Mouse (Mus musculus): ENCODE results near the gene Pacsin2.

The Pacsin2 gene

DNA sequence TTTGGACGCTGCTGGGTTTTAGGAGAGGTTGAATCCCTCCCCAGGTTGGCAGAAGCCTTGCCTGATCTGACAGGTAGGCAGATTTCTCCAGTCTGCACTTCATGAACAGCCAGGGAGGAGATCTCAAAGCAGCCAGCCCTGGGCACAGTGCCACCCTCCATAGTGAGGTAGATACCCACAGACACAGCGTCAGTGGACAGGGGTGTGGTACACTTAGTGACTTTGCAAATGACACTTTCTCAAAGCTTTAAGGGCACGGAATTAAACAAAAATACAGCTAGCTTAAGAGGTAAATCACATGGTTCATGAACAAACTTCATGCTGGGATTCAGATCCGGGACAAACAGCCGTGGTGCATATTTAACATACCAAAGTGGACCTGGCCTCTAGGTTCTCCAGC is 15.8 kb downstream of the Pacsin2 start:
- DNase-seq = no peak

DNA sequence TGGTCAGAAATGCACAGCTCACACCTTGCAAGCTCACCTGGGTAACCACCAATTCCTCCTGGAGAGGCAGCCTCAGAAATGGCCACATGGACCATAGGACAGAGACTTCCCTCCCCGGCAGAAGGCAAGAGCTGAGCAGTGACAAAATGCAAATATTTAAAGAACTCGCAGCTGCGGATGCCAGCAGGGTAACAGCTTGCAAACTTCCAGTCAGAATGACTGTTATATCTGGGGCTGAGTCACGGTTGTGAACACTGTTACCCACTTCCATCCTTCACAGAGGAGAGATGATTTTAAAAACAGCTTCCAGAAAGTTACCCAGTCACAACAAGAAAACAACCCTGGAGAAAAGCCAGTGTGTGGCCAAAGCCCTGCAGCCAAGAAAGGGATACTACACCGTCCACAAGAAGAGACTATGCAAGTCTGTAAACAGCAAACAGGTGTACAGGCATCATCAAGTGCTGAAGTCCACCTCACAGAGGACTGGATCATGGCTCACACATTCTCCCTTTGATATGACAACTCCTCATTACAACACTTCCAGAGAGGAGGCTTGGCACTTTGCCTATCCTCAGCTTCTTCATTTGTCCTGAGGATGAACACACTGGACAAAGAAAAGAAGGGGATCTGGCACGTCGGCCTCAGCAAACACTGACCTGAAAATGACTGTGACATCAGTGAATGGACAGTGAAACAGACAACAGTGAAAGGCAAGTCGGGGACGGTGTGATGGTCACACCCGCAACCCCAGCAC is 16.4 kb downstream of the Pacsin2 start:
- DNase-seq = no peak

DNA sequence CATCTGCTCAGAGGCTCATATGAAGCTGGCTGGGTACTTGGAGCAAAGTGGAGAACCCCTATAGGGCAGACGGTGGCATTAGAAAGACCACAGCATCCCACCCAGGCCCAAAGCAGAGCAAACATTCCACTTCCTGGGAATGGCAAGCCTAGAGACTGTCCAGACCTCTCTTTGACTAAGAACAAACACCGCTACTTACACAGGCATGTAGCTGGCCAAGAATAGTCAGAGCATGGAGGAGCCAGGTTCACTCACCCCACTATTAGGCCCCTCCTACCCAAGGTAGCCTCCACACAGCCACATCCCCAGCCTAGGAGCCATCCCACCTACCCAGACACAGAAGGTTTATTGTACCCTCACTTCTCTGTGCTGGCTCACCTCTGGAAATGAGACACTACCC is 18.5 kb downstream of the Pacsin2 start:
- no peak for DNase-seq

DNA sequence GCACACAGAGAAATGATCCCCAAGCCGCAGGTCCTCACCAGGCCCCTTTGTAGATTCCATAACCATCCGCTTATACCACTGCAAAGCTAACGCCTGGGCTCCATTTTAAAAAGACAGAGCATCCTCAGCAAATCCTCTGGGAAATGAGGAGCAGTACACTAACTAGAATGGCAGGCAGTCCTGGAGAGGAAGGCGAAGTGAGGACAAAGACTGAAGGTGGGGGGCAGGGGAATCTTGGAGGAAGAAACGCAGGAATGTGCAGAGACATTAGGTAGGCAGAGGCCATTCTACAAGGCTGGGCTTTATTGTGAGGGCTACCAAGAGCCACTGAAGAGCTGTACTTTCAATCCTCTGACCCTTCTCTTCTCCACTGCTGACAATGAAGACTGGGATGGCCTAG is 19.0 kb downstream of the Pacsin2 start:
- no peak for DNase-seq

DNA sequence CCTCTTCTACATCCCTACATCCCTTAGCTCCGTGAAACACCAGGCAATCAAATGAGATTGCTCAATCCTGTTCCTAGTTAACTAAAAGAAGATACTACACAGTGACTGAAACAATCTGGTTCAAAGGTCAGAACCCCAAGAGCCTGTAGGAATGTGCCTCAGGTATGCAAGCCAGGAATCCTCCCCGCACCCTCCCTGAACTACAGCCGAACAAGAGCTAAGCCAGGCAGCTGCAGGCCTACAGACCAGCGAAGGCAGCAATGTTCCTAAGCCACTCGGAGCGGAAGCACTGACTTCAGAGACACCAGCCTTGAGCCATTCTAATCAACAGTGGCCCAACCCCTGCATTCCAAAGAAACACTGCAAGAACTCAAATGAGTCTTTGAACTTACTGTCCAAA is 20.0 kb downstream of the Pacsin2 start:
- DNase-seq = no peak

DNA sequence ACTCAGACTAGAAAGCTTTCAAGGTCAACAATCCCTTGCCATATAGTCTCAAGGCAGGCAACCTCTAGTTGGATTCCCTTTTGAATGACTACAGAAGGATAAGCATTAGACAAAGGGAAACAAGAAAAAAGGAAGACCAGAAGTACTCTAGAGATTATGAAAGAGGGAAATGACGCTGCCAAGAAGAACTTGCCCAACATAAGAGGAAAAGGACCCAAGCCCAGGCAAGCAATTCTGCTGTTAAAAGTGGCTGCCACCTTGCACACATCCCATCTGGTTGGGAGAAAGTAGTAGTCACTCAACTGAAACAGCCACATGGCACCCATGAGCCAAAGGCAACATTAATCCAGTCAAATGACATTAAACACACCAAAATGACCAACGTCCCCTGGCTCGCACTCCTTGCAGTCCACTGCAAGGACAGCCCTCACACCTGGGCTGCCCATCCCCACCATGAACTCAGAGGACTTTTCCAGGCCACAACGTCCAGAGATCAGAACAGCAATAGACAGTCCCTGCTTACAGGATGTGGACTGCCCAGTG is 21.8 kb downstream of the Pacsin2 start:
- DNase-seq = no peak

DNA sequence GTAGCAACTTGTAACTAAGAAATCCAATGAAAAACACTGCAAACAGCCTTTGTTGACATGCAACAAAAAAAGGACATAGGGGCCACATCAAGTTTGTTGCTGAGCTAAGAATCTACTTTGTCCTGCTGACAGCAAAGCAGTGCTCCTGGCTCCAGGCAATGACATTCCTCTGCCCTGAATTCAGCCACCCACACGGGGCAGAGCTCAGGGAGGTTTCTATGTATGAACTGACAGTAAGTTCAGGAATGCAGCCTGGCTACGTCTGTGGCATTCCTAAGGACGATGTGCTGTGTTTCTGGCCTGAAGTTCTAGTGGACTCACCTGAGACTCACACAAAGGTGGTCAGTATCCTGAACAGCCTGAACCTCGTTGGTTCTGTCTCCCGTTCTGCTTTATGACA is 23.7 kb downstream of the Pacsin2 start:
- no peak for DNase-seq

DNA sequence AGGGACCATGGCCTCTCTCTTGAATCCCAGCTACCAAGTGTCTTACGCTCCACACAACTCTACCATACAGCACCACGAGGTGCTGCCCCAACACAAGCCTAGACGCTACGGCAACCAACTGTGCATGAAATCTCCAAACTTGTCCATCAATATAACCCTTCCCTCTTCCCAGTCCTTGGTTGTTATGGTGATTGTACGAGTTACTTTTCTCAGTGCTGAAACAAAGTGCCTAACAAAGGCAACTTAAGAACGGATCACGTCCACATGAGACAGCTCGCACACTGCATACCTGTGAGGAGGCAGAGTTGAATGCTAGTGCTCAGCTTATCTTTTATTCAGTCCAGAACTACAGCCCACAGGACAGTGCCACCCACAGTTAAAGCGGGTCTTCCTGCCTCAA is 27.9 kb downstream of the Pacsin2 start:
- DNase-seq = no peak

DNA sequence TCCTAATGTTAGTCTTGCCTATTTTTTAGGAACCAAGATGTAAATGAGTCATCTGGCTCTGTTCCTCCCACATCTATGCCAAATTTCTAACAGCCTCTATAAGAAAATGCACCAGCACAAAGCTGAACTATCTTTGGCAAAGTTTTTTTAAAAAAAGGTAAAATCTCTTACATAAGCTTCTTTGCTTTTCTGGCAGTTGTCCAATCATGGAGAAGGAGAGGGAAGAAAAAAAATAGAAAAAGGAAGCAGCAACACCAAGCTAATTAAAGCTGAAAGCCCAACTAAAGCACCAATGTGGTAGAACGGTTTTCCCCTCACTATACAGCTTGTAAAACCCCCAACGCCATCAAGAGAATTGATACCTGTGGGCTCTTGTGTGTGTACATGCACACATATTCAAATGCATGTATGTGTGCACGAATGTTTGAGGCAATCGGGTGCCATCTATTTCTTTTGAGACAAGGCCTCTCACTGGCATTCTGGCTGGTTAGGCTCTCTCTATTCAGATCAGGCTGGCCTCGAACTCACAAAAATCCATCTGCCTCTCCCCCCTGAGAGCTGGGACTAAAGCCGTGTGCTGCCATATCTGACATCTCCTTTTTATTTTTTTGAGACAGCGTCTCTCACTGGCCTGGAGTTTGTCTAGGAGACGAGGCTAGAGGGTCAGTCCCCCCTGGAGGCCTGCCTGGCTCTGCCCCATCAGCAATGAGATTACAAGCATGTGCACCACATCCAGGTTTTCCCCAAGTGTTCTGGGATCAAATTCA is 28.9 kb downstream of the Pacsin2 start:
- no peak for DNase-seq

DNA sequence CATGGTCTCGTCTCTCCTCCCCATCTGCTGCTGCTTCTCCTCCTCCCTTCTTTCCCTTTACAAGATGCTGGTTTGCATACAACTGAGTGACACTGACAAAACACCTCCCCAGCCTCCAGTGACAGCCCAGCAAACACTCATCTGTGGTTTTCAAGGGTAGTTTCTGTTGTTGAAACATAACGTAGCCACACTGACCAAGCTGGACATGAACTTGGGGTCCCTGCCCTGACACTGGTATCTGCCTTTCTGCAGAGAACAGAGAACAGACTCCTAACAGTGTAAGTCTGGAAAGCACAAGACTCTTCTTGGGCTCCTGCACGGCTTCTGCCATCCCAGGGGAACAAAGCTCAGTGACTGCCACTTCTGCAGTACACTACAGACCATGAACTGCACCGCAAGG is 29.7 kb downstream of the Pacsin2 start:
- DNase-seq = no peak

DNA sequence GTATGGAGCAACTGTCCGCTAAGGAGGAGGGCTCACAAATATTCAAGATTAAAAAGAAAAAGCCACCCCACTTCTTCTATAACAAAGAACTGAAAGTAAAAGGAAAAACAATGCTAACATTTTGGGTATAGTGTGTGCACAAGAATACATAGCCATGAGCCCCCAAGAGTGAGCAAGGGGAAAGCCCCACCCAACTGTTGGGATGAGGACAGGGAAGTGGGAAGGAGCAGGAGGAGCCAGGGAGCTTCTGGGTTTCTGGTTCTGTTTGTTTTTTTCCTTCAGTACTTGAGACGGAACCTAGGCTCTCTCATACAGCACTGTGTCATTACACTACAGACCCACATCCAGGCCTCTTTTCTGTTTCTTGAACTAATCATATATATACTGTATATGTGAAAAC is 31.1 kb downstream of the Pacsin2 start:
- DNase-seq = no peak

DNA sequence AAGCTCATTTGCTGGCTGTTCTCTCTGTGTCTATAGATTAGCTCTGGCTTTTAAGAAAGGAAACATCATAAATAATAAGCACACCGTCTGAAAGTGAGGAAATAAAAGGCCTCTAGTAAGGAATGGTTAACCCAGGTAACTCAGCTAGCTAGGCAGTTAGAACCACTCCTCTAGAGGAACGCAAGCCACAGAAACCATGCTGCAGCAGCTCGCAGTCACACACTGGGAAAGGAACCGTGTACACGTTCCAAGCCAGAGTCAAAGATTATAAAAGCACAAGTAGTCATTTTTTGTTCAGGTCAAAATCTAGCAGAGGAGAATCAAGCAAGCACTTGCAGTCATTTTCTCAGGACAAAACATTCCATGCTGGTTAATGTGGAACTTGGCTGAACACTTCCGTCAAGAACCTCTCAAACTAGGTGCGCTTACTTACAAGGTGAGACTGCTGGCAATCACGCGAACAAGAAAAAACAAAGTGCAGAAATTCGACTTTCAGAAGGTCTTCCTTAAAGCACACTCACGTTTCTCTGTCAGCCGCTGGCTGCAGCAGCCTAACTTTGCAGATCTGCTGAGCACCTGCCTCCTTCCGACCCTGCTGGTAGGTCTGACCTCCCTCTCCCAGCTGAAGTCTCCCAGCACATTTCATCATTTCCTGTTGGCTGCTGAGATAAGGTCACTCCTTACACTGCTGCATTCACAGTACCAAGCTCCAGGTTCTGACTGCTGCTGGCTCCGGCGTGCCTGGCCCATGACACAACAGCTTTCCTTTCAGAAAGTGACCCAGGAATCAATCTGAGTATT is 32.0 kb downstream of the Pacsin2 start:
- DNase-seq = no peak

DNA sequence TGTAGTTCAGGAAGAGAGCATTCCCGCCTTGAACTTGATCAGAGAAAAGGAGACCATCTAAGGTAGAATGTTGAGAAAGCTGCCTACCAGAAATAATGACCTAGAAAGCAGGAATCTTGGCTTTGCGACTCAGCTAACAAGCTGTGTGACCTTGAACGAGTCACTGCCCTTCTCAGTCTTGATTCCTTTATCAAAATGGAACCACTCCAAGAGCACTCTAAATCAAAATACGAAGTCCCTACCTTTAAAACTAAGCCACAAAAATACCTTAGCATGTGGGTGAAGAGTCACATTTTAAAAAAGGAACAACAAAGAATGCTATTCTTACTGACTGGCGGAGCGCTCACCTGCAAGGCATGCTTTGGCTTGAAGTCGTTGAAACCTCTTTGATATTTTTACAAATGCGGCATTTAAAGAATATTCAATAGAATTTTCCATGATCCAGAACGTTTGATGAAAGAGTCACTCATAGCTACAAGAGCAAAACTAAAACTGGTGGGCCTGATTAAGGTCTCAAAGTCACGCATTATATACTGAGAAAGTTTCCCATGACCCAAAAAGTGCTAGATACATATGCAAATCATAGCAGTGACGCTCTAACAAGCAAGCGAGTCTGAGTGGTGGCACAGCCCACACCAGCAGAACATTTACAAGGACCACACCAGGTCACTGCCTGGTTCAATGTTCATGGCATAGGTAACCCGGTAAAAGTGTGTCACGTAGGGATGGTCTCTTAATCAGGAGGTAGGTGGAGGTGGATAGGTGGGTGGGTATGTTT is 33.2 kb downstream of the Pacsin2 start:
- DNase-seq = no peak

DNA sequence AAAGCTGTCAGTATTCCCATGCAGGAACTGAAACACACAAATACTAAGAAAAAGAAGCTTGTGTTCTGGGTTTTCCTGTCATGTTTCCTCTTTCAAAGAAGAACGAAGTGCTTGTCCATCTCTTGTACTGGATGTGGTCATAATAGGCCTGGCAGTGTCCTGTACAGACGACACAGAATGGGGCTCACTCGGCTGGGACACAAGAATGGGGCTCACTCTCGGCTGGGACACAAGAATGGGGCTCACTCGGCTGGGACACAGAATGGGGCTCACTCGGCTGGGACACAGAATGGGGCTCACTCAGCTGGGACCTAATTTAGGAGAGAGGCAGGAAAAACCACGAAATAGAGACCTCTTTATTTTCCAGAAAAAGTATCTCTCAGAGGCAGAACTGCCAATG is 34.0 kb downstream of the Pacsin2 start:
- DNase-seq = no peak

DNA sequence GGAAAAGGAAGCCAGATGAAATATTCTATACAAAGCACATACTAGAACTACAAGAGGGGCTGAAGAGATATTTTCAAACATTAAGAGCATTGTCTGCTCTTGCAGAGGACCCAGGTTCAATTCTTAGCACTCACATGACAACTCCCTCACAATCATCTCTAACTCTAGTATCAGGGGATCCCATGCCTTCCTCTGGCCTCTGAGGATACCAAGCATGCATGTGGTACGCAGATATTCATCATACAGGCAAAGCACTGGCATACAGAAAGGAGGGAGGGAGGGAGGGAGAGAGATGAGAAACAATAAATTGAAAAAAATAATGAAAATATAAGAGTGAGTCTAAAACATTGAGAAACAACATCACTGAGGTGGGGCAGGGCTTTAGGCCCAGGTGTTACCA is 35.8 kb downstream of the Pacsin2 start:
- DNase-seq = no peak

DNA sequence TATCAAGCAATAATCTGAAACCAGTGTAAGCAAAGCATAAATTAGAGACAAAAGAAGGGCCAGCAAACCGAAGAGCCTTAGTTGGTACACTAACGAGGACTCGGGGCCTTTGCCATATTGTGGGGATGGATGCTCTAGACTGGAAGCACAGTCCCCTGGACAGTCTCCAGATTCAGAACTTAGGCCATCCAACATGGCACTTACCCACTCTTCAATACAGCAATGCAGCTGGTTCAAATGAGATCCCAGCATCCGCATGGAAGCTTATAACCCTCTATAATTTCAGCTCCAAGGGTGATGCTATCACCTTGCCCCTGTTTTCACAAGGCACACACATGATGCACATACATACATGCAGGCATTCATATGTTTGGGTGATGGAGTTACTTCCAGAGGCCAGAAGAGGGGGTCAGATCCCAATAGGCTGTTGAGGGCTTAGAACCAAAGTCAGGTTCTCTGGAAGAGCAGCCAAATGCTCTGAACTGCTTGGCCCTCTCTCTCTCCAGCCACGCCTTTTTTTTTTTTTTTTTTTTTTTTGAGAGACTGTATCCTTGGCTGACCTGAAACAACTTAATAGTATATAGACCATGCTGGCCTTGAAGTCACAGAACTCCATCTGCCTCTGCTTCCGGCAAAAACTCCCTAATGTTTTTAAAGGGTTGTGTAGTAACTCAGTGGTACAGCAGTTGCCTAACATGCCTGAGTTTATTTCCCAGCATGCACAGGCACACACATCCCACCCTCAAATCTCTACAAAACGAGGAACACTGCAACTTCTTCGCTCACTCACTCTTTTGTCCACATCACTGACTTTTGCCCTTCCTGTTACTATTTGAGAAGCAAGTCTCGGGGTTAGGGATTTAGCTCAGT is 36.9 kb downstream of the Pacsin2 start:
- DNase-seq = no peak

DNA sequence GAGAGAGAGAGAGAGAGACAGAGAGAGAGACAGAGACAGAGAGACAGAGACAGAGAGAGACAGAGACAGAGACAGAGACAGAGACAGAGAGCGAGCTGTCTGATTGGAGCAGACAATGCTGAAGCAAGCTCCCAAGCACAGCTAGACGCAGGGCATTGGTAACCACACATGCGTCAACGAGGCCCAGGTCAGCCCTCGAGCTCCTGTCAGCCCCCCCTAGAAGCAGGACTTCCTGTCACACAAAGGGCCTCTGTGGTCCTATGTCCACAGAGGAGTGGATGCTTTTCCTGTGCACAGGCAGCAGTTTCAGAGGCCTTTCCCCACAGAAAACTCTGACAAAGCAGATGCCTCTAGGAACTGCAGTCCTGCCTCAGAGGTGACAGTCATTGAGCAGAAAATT is 38.6 kb downstream of the Pacsin2 start:
- DNase-seq = no peak

DNA sequence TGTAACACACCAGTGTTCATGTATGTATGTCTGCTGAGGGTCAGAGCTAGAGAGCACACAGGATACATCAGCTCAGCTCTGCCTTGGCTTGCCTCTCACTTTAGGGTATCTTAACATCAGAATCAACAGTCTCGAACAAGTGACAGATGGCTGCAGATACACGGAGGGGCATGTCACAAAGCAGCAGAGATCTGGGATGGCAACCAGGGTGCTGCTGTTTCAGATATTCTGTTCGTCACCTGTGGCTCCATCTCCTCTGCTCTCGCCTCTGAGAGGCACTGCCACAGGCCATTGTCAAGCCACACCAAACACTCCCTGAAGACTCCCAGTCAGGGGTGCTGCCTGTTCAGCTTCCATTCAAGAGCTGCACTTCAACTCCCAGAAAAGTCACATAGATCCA is 39.1 kb downstream of the Pacsin2 start:
- DNase-seq = no peak

DNA sequence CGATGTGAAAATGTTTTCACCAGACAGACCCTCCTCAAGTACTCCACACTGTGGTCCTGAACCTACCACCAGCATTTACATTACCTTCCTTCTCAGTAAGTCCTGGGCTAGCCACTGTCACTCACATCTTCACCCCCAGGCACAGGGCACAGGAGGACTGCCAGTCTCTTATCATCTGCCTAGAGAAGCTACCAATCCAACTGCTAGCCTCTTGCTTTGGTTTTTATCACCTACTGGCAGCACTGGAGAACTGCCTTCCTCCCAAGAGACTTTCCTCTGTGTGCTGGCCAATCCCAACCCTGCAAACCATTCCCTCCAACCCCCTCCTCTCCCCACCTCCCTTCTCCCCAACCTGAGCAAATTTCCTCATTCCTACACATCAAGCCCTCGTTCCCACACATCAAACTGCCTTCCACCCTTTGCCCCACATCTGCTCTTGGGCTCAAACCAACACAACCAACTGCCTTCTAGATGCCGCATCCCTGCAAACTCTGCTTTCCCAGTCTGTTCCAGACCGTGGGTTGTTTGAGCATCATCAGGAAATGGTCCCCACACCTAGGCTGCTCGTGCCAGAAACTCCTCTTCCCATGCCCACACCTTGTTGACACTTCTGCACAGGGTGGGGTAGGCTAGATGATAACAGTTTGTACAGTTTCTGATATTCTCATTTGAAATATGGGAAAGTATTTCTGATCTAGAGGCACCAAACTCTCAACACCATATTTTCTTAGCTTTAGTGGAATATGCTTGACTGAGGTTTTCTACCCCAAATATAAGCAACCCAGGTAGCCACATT is 40.6 kb downstream of the Pacsin2 start:
- DNase-seq = no peak

DNA sequence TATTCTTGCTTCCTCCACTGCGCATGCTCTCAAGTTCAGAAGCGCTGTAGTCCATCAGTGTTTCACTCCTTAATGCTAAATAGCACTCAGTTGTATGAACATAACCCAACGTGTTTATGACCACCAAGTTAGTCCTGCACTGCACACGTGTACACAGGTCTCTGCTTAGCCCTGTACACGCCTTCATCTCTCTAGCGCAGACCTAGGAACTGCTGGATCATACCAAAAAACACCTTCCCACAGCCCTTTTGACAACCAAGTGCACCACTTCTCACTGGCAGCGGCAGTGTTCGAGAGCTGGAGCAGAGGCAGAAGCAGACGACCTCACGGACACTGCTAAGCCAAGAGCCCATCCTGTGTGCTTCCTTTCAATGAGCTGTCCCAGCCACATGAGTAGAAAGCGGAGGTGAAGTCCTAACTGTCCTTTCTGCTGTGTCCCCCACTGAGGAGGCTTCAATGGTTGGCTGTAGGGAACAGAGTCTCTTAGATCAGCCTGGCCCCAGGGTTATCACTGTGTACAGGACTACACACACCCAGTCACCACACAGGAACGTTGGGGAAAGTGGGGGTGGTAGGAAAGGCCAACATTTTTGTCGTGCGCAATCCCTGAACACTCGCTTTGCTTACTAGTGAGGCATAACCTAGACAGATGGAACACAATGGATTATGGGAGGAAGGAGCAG is 42.0 kb downstream of the Pacsin2 start:
- no peak for DNase-seq
